Mouse (Mus musculus) left cerebral cortex, postnatal 25 days (tissue): ENCODE measurements at regions not wholly inside any gene's neighbourhood (a gene's known extent, or its start where the extent isn't known, plus 50 kb on each side); places are given as distances from the start of the nearest gene placed in this dataset.
"Not testable (repeated sequence)": the region's sequence is repeated elsewhere in the genome, so short reads cannot be mapped to it uniquely, and the experiment has no call there.

Experiments
- DNase-seq, 2 experiments: peaks; one replicate each; pipeline ENCODE4 v3.0.0; 2022; ENCODE audit warnings: low spot score in 2 of 2, mixed read lengths in 1 of 2
- intact Hi-C: fragments of 180-260 bp; cut with DNase I; formaldehyde crosslinking; loops from one replicate; pipeline ENCODE4 v1.15.1; 2025

DNA sequence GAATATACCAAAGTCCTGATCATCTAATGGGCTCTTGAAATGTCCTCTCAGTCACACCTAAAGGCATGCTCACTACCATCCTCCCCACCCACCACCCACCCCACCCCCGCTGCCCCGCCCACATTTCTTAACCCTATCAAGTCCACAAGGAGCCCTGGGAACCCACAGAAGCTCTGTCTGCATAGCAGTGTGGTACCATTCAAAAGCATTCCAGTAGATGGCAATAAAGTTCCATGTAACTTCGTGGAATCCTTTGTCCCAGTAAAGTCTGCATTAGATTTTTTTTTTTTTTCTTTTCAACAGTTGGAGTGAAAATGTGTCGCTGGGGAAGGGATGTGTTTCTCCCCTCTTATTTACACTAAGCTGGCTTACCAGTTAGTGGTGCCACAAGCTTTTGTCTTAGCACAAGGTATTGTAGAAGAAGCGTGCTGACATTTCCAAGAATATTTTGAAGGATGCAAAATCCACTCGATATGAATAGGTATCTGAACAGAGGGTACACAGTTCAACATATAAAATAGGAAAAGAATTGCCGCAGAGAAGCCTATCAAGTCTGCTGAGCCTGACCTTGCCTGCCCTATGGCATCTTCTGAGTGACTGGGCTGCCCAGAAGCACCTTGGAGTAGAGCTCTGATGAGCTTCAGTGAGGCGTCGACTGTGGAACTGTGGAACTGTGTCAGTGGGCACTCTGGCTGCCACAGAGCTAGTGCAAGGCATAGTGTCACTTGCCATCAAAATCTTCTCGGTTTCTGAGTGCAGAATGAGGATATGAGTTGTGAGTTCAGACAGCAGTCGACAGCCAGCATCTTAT, 199.0 kb downstream of the Zfp619 start:
- intact Hi-C loops = loop anchor here (2.0 to 10.0 kb wide), 4 partner anchors 128 to 1786 kb away; no protein-coding TSS in a partner anchor
- peak; percentile 46 to 54 for DNase-seq

- intact Hi-C loops = loop anchor here (10.0 kb wide), 1 partner anchor 347 kb away; no protein-coding TSS in a partner anchor
- no peak for DNase-seq
Observed at GRCm38 (mm10) chr7:39727935-39728557, 210.5 kb downstream of the Zfp619 start.

GRCm38 (mm10) chr7:39728930-39729329, 211.4 kb downstream of the Zfp619 start:
- no peak for DNase-seq
- intact Hi-C loops = loop anchor here (10.0 kb wide), 1 partner anchor 346 kb away; no protein-coding TSS in a partner anchor

GRCm38 (mm10) chr7:39729723-39730122, 212.2 kb downstream of the Zfp619 start:
- no peak for DNase-seq
- intact Hi-C loops = loop anchor here (10.0 kb wide), 1 partner anchor 345 kb away; no protein-coding TSS in a partner anchor

GRCm38 (mm10) chr7:39732790-39733189, 215.2 kb downstream of the Zfp619 start:
- no peak for DNase-seq
- intact Hi-C loops = no loop called here

DNA sequence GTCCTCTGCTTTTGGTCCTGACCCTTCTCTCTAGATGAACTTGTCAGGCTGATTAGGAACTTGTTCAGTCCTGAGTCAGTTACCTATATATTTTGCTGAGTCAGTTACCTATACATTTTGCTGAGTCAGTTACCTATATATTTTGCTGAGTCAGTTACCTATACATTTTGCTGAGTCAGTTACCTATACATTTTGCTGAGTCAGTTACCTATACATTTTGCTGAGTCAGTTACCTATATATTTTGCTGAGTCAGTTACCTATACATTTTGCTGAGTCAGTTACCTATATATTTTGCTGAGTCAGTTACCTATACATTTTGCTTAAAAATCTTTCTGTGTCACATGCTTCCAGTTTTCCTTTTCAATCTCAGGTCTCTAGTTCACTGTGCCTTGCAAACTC, 230.8 kb downstream of the Zfp619 start:
- intact Hi-C loops, DNase-seq: not testable (repeated sequence)

DNA sequence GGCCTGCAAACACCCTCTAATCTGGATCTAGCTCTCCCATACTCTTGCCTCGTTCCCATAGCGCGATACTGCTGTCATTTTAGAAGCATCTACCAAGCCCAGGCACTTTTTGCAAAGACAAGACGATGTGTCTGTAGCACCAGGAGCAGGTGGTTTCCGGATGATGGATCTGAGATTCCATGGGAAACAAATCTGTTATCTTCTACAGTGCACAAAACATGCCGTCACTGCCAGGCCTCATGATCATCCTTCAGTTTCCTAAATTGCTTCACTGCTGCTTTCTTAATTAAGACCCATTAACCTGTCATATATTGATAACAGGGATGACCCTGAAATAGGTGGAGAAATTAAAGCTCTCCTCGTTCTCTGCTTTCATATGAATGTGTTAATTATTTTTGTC, 232.9 kb downstream of the Zfp619 start:
- no peak for DNase-seq

DNA sequence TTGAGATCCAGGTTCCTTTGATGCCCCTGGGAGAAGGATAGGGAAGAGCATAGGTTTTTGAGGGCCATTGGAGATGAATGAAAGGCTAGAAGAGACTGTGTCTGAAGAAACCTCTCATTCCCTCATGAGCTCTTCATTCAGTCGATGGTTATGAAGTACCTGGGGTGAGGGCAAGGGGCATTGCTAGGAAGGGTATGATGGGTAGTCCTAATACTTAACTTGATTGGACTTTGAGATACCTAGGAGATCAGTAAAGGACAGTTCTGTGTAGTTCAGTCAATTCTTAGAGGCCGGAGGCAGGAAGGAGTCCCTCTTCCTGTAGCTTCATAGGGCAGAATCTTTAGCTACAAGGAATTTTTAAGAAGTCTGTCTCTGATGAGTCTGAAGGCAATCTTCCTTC, 246.8 kb downstream of the Zfp619 start:
- intact Hi-C loops = no loop called here
- no peak for DNase-seq

More for the DNA sequence above, 232.9 kb downstream of the Zfp619 start:
- intact Hi-C loops = no loop called here

DNA sequence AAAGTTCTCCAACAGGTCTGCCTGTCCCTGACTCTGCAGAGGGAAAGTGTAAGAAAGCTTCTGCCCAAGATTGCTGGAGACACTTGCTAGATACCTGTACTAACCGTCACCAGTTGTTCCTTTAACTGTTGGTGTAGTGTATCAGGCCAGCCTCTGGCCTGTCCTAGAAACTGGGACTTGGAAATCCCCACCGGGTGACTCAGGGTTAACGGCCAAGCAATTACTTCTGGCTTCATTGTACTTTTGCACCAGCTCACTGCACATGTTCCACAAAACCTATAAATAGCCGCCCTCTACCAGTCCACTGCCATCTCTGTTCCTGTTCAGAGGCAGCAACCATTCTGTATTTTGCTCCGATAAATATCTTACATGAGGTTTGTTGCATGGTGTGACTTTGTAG, 247.5 kb downstream of the Zfp619 start:
- no peak for DNase-seq
- intact Hi-C loops = no loop called here

DNA sequence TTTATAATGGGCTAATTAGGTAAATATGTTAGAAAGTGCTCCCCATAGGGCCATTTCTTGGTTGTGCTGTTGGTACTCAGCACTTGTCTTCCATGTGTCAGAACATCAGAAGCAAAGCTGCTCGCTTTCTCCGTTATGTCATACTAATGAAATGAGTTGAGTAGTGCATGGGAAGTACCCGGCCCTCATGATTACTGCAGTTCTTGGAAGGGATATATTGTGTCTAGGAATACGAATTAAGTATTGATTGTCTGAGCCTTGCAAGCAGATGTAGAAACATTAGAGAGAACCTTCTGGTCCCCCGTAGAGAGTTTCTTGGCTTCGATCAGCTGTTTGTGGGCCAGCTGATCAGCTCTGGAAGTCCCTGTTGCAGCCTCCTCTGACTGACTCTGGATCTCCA, 255.7 kb downstream of the Zfp619 start:
- intact Hi-C loops = no loop called here
- no peak for DNase-seq

DNA sequence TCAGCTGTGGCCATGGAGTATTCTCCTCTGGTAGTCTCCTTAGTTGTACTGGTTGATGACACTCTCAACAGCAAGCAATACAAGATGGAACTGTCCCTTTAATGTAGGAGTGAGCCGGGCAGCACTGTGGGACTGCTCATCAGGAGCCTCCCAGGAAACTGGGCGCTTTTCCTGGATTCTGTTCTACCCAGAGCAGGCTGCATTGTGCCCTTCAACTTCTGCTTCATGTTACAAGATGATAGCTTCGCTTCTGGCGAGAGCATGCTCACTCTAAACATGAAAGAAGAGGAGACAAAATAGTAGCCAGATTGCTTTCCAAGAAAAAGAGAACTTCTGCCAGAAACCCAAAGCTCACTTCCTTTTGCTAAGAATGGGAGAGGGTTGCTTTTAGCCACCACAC, 271.8 kb downstream of the Zfp619 start:
- DNase-seq = peak in 1 of 2 experiments; percentile 49
- intact Hi-C loops = no loop called here

DNA sequence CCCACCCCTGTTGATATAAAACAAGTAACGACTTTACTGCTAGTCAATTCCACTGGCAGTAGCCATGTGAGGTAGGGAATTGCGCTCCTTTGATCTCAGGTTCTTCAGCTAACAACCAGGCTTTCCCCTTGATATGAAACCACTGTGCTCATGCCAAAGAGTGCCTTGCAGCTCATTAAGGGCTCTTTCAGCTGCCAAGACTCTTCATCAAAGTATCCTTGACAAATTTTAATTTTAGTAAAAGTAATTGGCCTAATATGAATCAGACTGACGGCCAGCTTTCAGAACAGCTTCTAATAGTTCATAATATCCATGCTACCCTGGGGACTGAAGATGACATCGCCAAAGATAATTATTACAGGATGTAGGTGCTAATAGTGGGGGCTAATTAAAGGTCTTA, 272.3 kb downstream of the Zfp619 start:
- no peak for DNase-seq
- intact Hi-C loops = no loop called here

GRCm38 (mm10) chr7:39794751-39795150, 277.2 kb downstream of the Zfp619 start:
- DNase-seq = peak in 1 of 2 experiments; percentile 49
- intact Hi-C loops = no loop called here

DNA sequence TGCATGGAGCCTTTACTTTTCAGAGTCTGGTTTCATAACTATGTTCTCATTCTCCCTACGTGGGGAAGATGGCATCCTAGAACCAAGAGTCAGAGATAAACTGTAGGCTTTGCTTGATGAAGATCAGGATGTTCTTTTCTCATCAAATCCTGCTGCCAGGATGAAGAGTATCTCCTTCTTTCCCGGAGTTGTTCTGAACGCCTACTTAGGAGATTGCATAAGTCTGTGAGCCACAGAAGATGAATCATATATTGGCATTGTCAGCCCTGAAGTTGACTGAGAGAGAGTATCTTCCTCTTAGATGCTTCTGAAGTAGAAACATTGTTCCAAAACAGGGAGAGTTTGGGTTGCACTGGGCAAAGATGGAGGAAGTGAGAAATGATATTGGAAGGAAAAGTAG, 286.7 kb downstream of the Zfp619 start:
- peak; percentile 14 to 87 for DNase-seq
- intact Hi-C loops = no loop called here

GRCm38 (mm10) chr7:39818036-39818435, 300.5 kb downstream of the Zfp619 start:
- no peak for DNase-seq
- intact Hi-C loops = no loop called here

- no peak for DNase-seq
- intact Hi-C loops = no loop called here
Observed at GRCm38 (mm10) chr7:39822550-39823178, 305.1 kb downstream of the Zfp619 start.

DNA sequence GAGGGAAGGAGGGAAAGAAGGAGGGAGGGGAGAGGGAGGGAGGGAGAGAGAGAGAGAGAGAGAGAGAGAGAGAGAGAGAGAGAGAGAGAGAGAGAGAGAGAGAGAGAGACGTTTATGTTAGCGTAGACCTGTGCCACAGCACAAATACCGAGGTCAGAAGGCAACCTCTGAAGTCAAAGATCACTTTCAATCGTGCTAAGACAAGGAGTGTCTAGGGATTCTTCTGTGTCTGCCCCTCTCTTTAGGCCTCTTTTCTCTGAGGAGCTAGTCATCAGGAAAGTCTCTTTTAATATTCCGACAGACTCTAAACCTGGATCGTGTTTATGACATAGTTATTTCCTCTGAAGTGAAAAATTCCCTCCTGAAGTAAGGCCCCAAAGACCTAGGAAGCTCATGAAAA, 310.8 kb downstream of the Zfp619 start:
- intact Hi-C loops = no loop called here
- DNase-seq = no peak

GRCm38 (mm10) chr7:39830831-39831230, 313.3 kb downstream of the Zfp619 start:
- intact Hi-C loops = no loop called here

GRCm38 (mm10) chr7:39841988-39842387, 324.4 kb downstream of the Zfp619 start:
- intact Hi-C loops = loop anchor here (10.0 kb wide), 1 partner anchor 127 kb away; no protein-coding TSS in a partner anchor
- DNase-seq = no peak

More at GRCm38 (mm10) chr7:39830831-39831230, 313.3 kb downstream of the Zfp619 start:
- no peak for DNase-seq
